Mouse (Mus musculus) lung, embryonic 16.5 days (tissue): ENCODE data around the gene Actc1. TPM values are rescaled to one million over a fixed set of nuclear protein-coding genes. Genes with fewer than 3 reads are reported as not detected.

Source experiments
- ATAC-seq: fragments of 200-750 bp; cut with Nextera tagmentation; 2 replicates; pipeline ENCODE4 v1.8.0; 2017; ENCODE audit warnings: low read depth, mild to moderate bottlenecking, moderate library complexity
- H3K27ac ChIP-seq: fragments of 300-500 bp; sonication (generic); 2 replicates; pipeline ENCODE4 v1.5.1; 2014; ENCODE audit warnings: mild to moderate bottlenecking, control low read depth, low read length
- H3K27me3 ChIP-seq: fragments of 300-500 bp; sonication (generic); 2 replicates; pipeline ENCODE4 v1.6.1; 2014; ENCODE audit warnings: low read depth, low read length, mixed read lengths; ENCODE audit not compliant: control insufficient read depth, insufficient read depth
- H3K36me3 ChIP-seq: fragments of 300-500 bp; sonication (generic); 2 replicates; pipeline ENCODE4 v1.6.1; 2014; ENCODE audit warnings: low read length; ENCODE audit not compliant: control insufficient read depth, insufficient read depth
- H3K4me1 ChIP-seq: fragments of 300-500 bp; sonication (generic); replicated peaks from 2 replicates; pipeline ENCODE4 v1.6.1; 2014; ENCODE audit warnings: low read length, mixed read lengths; ENCODE audit not compliant: control insufficient read depth, insufficient read depth
- H3K4me2 ChIP-seq: fragments of 300-500 bp; sonication (generic); 2 replicates; pipeline ENCODE4 v1.6.1; 2014; ENCODE audit warnings: low read depth, low read length, control low read depth
- H3K4me3 ChIP-seq: fragments of 300-500 bp; sonication (generic); 2 replicates; pipeline ENCODE4 v1.5.1; 2014; ENCODE audit warnings: mild to moderate bottlenecking, low read length, control low read depth
- H3K9ac ChIP-seq: fragments of 300-500 bp; sonication (generic); 2 replicates; pipeline ENCODE4 v1.6.1; 2014; ENCODE audit warnings: low read length, control low read depth
- H3K9me3 ChIP-seq: fragments of 300-500 bp; sonication (generic); 2 replicates; pipeline ENCODE4 v1.6.1; 2016; ENCODE audit warnings: low read length; ENCODE audit not compliant: control insufficient read depth
- WGBS: fragments of 180-500 bp; shearing (Covaris S2); extraction: QIAGEN DNeasy Blood & Tissue Kit; methylation state at CpG from one replicate; pipeline ENCODE4 v1.1.7; 2014; 5-methylcytosine and 5-hydroxymethylcytosine counted together
- polyA plus RNA-seq: library from polyadenylated mRNA; unstranded; fragments of >200 nt; fragmentation: Nextera tagmentation; extraction: Ambion mirVana; gene quantifications from 2 replicates; pipeline ENCODE4 v1.2.1, GENCODE M21; 2015

Gene Actc1
- polyA plus RNA-seq, 1 experiment from 2014 or later, result 403 TPM

DNA sequence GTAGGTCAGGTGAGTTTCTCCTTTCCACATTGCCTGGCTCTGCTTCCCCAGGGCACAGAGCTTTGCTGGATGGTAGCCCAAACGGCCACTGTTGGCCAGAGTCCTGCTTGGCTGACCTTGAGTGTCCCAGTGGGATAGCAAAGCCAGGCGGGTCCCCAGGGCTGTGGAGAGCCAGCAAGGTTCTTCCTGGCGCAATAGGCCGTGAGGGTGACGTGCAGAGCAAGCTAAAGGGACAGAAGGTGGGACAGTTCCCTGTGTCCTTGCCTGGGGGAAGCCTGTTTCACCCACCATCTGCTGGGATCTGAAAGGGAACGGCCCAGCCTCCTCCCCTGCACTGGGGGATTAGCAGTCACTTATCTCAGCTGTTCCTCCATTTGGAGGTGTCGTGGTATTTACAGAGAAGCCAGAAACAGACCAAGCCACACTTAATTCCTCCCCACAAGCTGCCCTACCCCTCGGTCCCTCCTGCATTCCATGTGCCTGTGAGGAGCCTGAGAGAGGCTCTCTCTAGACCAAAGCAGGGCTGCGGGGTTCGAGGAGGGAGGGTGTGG lies 4.0 kb upstream of the Actc1 start:
- Histone ChIP-seq H3K27ac (no peak overlapping the region), H3K9me3 (no peaks in the 10 kb centered on the region), H3K27me3 (no peaks in the 10 kb centered on the region), H3K4me2 (peak overlapping the region; percentile 0; the same call in 1 of the 2 replicates), H3K9ac (no peak overlapping the region), H3K4me1 (0 out of 2 replicates have a peak, but pooled peaks cover 2% of the 10 kb centered on the region), H3K4me3 (no peak overlapping the region), H3K36me3 (no peaks in the 10 kb centered on the region)
- ATAC-seq, result peak; percentile 65
- WGBS, result 7% methylated on average over 10 of the region's 10 CpGs

DNA sequence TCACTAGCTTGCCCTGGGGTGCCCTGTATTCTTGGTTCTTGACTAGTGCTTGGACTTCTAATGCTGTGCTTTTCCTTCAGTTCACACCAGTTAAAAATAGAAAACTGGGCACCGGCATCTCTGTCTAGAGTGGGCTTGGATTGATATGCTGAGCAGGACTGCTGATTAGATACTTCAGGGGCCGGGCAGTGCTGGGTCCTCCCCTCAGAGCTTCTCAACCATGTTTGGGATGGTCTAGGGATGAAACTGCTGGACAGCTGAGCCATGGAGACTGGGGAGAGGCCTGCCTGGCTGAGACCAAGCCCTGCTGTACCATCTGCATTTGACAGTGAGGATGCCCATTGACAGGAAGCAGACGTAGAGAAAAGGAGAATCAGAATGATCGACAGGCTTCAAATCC lies 781 bp upstream of the Actc1 start:
- peak; percentile 31; the same call in 1 of the 2 replicates for ATAC-seq
- H3K27me3 ChIP-seq, result no peaks in the 10 kb centered on the region
- no peak overlapping the region for H3K27ac ChIP-seq
- H3K36me3 ChIP-seq, result no peaks in the 10 kb centered on the region
- no peak overlapping the region for H3K9ac ChIP-seq
- WGBS, result 67% methylated on average over 4 of the region's 4 CpGs
- H3K4me2 ChIP-seq, result no peak overlapping the region
- no peak overlapping the region for H3K4me3 ChIP-seq
- H3K4me1 ChIP-seq, result 0 out of 2 replicates have a peak, but pooled peaks cover 2% of the 10 kb centered on the region
- no peaks in the 10 kb centered on the region for H3K9me3 ChIP-seq

DNA sequence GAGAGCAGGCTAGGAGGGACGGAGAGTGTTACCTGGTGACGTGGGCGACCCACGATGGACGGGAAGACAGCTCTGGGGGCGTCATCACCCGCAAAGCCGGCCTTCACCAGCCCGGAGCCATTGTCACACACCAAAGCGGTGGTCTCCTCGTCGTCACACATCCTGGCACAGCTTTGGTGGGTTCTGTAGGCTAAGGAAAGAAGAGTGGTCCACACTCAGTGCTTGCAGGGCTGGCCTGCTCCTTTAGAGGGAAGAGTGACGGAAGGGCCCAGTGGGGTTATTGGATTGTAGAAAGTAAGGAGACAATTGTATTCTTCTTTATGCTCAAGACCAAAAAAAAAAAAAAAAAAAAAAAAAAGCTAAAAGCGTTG lies 1.5 kb downstream of the Actc1 start:
- Histone ChIP-seq H3K9me3 (no peaks in the 10 kb centered on the region), H3K4me2 (no peak overlapping the region; the same call in 1 of the 2 replicates), H3K36me3 (no peaks in the 10 kb centered on the region), H3K4me3 (no peak overlapping the region), H3K27me3 (no peaks in the 10 kb centered on the region), H3K9ac (no peak overlapping the region), H3K4me1 (no peaks in the 10 kb centered on the region), H3K27ac (no peak overlapping the region)
- 85% methylated on average over 14 of the region's 14 CpGs for WGBS
- ATAC-seq, result no peak

DNA sequence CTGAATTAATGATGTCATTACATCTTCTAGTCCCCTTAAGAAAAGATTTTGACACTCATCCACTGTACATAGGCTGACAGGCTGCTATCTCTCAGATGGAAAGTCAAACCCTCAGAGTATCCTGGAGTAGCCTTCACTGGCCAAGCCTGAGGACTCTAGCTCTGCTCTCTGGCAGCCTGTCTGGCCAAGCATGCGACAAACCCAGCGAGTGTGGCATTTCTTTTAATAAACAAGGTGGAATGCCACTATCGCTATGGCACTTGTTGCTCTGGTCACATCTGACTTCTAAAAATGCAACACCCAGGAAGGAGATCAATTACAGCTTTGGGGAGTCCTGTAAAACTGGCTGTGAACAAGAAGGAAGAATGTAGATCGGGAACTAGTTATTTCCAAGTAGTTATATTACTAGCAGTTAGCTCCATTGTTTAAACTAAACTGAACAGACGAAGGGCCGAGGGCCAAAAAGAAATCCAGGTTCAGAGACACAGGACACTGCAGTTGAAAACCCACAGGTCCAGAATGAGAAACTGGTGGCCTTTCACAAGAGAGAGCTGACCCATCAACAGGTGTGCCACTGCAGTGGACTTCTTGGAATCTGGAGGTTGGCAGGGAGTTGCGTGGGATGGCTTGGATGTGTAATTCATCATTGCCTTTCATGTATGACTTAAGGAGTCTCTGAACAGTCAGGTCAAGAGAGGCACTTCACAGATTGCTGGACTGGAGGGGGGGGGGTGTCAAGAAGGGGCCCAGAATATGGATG lies 2.1 kb downstream of the Actc1 start:
- no peaks in the 10 kb centered on the region for H3K27me3 ChIP-seq
- H3K9me3 ChIP-seq, result no peaks in the 10 kb centered on the region
- H3K4me1 ChIP-seq, result no peaks in the 10 kb centered on the region
- H3K36me3 ChIP-seq, result no peaks in the 10 kb centered on the region
- WGBS, result 75% methylated on average over 7 of the region's 7 CpGs
- H3K4me2 ChIP-seq, result no peak overlapping the region
- H3K9ac ChIP-seq, result no peak overlapping the region
- no peak overlapping the region for H3K27ac ChIP-seq
- ATAC-seq, result no peak
- H3K4me3 ChIP-seq, result no peak overlapping the region

DNA sequence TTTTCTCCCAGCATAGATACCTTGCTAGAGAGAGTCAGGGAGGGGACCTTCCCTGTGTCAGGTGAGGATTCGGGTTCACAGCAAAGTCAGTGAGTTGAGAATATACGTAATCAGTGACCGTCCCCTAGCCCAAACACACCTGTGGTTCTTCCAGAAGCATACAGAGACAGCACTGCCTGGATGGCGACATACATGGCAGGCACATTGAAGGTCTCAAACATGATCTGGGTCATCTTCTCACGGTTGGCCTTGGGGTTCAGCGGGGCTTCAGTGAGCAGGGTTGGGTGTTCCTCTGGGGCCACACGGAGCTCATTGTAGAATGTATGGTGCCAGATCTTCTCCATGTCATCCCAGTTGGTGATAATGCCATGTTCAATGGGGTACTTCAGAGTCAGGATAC lies 3.2 kb downstream of the Actc1 start:
- no peaks in the 10 kb centered on the region for H3K4me1 ChIP-seq
- H3K9ac ChIP-seq, result no peak overlapping the region
- no peak for ATAC-seq
- H3K4me3 ChIP-seq, result no peak overlapping the region
- H3K27me3 ChIP-seq, result no peaks in the 10 kb centered on the region
- no peak overlapping the region for H3K27ac ChIP-seq
- no peak overlapping the region for H3K4me2 ChIP-seq
- no peaks in the 10 kb centered on the region for H3K9me3 ChIP-seq
- no peaks in the 10 kb centered on the region for H3K36me3 ChIP-seq
- WGBS, result 86% methylated on average over 7 of the region's 7 CpGs

DNA sequence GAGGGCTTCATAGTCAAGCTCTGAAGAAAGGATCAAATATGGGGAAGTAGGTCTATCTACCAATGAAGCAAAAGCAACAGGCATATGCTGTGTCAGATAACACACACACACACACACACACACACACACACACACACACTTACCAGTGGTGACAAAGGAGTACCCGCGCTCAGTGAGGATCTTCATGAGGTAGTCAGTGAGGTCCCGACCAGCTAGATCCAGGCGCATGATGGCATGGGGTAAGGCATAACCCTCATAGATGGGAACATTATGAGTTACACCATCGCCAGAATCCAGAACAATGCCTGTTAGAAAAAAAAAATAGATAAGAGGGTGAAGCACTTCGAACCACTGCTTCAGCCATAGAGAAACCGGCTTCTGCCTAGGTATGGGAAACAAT lies 4.0 kb downstream of the Actc1 start:
- no peak overlapping the region for H3K27ac ChIP-seq
- H3K4me3 ChIP-seq, result no peak overlapping the region

DNA sequence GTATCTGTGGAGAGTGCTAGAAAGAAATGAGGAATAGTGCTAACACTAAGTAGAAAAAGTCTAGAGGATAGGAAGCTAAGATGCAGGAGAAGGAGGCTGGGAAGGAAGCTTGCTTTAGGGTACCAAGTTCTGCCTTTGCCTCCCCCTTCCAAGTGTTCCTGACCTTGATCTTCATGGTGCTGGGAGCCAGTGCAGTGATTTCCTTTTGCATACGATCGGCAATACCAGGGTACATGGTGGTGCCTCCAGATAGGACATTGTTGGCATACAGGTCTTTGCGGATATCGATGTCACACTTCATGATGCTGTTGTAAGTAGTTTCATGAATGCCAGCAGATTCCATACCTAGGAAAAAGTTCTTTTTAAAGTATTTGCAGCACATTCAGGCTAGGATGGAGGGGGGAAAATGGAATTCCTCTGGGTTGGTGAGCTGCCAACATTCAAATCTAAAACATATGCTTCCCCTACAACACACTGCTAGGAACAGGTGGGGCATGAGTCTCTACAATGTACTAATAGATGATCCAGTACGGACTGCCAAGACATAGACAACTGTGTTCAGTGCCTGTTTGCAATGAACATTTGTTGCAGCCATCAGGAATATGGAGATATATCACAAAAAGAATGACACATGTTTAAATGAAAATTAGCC lies 5.3 kb downstream of the Actc1 start:
- 83% methylated on average over 5 of the region's 5 CpGs for WGBS

More for the DNA sequence above, 4.0 kb downstream of the Actc1 start:
- no peak overlapping the region for H3K9ac ChIP-seq
- H3K27me3 ChIP-seq, result no peaks in the 10 kb centered on the region
- H3K4me2 ChIP-seq, result no peak overlapping the region
- 95% methylated on average over 7 of the region's 7 CpGs for WGBS
- H3K4me1 ChIP-seq, result no peaks in the 10 kb centered on the region
- no peaks in the 10 kb centered on the region for H3K36me3 ChIP-seq
- no peaks in the 10 kb centered on the region for H3K9me3 ChIP-seq
- ATAC-seq, result no peak

DNA sequence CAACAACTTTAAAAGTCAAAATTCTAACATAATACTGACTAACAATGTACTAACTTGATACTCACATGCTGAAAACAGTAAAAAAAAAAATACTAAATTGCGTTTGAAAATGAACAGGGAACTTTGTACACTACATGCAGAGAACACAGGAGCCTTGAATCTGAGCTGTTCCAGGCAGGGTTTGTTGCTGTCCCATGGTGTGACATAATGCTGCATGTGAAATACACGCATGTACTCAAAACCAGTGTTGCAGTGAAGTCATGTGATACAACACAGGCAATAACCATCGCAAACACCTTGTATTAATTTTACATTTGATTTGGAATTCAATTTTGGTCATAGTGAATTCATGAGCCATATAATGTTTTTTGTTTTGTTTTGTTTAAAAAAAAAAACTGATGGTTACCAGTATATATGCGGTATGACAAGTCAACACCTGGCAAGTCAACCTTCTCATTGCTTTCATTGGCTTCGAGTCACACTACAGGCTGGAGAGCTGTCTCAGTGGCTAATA lies 7.1 kb downstream of the Actc1 start:
- no peak for ATAC-seq
- Histone ChIP-seq H3K4me1 (no peaks in the 10 kb centered on the region), H3K9me3 (no peaks in the 10 kb centered on the region), H3K36me3 (no peaks in the 10 kb centered on the region), H3K4me3 (no peak overlapping the region), H3K27me3 (no peaks in the 10 kb centered on the region), H3K9ac (no peak overlapping the region), H3K4me2 (no peak overlapping the region), H3K27ac (no peak overlapping the region)
- WGBS, result 89% methylated on average over 5 of the region's 5 CpGs

More for the DNA sequence above, 5.3 kb downstream of the Actc1 start:
- Histone ChIP-seq H3K9me3 (no peaks in the 10 kb centered on the region), H3K4me2 (no peak overlapping the region), H3K27me3 (no peaks in the 10 kb centered on the region), H3K27ac (no peak overlapping the region), H3K4me1 (no peaks in the 10 kb centered on the region), H3K36me3 (no peaks in the 10 kb centered on the region), H3K4me3 (no peak overlapping the region), H3K9ac (no peak overlapping the region)
- ATAC-seq, result no peak

DNA sequence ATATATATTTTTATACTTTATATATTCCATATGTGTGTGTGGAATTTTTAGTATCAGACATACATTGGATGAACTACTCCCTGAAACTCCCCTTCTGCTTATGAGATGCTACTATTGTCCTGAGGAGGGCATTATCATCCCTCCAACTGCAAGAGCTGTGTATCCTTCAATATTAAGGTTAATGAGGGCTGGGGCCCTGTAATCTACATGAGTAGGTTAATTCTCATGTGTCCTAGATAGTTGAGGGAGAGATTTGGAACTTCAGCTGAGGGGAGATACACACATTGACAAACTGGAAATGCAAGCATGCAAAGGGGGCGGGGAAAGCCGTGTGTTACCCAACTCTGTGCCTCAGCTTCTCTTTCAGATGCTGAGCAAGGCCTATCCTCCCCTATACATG lies 15.4 kb downstream of the Actc1 start:
- Histone ChIP-seq H3K4me1 (no peaks in the 10 kb centered on the region), H3K36me3 (no peaks in the 10 kb centered on the region), H3K9me3 (no peaks in the 10 kb centered on the region), H3K4me3 (no peak overlapping the region), H3K9ac (no peak overlapping the region), H3K27ac (no peak overlapping the region), H3K4me2 (no peak overlapping the region), H3K27me3 (no peaks in the 10 kb centered on the region)
- ATAC-seq, result no peak
- 64% methylated on average over 2 of the region's 2 CpGs for WGBS
